Mouse (Mus musculus): ENCODE measurements around the gene Micu2. TPM values are rescaled to one million over a fixed set of nuclear protein-coding genes. Genes with fewer than 3 reads are reported as not detected.
"Not testable (repeated sequence)": the region's sequence is repeated elsewhere in the genome, so short reads cannot be mapped to it uniquely, and the experiment has no call there.

Gene Micu2
- polyA plus RNA-seq, 1 experiment from 2014 or later, result 62.5 TPM

DNA sequence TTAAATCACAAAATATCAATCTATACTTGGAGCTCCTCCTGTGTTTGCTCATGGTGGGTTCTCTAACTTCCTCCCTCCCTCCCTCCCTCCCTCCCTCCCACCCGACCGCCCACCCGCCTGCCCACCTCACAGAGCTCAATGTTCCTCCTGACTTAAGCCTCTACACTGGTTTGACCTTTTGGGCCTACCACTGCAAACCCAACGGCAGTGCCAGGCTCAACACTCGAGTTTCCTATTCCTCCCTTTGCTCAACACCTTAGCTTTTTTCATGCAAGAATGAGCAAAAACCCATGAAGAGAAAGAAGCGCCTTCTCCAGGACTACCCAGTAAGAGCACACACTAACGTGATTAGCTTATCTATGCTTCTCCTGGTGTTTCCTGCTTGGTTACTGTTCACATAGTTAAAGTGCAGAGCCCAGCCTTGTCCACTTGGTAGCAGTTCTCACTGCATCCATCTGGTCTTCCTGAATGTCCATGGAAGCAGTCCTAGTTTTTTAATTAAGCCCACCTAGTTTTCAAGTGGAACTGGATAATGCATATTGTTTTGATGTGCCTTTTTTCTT lies 66.1 kb downstream of the Micu2 start:
- no peak overlapping the region for H3K27ac ChIP-seq
- H3K4me3 ChIP-seq (ENCODE audit: inconsistent target), result no peak overlapping the region
- H3K36me3 ChIP-seq (ENCODE audit: inconsistent target), result peaks cover 2% of the 10 kb centered on the region; the same call in 1 of the 2 replicates
- H3K79me2 ChIP-seq (ENCODE audit: inconsistent target), result no peaks in the 10 kb centered on the region
- 50% methylated on average over 4 of the region's 7 CpGs for WGBS (ENCODE audit: missing documents)

- no peak overlapping the region for H3K4me3 ChIP-seq (ENCODE audit: inconsistent target)
- H3K36me3 ChIP-seq (ENCODE audit: inconsistent target), result peaks cover 43% of the 10 kb centered on the region
- no peaks in the 10 kb centered on the region for H3K79me2 ChIP-seq (ENCODE audit: inconsistent target)
- H3K27ac ChIP-seq, result no peak overlapping the region
- WGBS (ENCODE audit: missing documents), result 86% methylated on average over 10 of the region's 10 CpGs
Observed at GRCm38 (mm10) chr14:57921428-57922131, 77.5 kb downstream of the Micu2 start.

DNA sequence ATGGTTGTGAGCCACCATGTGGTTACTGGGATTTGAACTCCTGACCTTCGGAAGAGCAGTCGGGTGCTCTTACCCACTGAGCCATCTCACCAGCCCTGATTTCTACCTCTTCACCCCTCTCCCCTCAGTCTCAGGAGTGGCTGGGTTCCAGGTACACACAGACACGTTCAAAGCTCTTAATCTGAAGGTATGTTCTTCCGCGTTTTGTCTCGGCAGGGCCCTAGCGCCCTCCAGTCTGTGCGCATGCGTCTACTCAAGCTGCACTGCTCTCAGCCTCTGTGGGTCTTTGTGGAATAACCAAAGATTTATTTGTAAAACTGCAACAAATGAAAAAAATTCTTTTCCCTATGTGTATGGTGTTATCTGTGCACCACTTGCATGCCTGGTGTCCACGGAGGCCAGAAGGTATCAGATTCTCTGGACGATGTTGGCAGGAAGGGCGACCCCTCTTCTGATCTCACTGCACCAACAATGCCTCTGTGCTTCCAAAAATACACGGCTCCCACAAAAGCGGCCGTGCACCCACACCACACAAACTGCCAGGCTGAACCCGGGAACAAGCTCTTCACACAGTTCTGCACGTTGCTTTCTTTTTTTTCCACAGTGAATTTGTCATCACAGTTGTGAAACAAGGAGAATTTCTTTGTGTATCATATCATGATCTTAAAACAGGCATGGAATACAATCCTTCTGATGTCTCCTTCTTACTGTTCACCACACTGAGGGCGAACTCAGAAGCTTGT lies 78.3 kb downstream of the Micu2 start:
- no peak overlapping the region for H3K4me3 ChIP-seq (ENCODE audit: inconsistent target)
- no peaks in the 10 kb centered on the region for H3K79me2 ChIP-seq (ENCODE audit: inconsistent target)
- WGBS (ENCODE audit: missing documents), result 89% methylated on average over 18 of the region's 18 CpGs
- H3K27ac ChIP-seq, result no peak overlapping the region
- peaks cover 50% of the 10 kb centered on the region for H3K36me3 ChIP-seq (ENCODE audit: inconsistent target)

DNA sequence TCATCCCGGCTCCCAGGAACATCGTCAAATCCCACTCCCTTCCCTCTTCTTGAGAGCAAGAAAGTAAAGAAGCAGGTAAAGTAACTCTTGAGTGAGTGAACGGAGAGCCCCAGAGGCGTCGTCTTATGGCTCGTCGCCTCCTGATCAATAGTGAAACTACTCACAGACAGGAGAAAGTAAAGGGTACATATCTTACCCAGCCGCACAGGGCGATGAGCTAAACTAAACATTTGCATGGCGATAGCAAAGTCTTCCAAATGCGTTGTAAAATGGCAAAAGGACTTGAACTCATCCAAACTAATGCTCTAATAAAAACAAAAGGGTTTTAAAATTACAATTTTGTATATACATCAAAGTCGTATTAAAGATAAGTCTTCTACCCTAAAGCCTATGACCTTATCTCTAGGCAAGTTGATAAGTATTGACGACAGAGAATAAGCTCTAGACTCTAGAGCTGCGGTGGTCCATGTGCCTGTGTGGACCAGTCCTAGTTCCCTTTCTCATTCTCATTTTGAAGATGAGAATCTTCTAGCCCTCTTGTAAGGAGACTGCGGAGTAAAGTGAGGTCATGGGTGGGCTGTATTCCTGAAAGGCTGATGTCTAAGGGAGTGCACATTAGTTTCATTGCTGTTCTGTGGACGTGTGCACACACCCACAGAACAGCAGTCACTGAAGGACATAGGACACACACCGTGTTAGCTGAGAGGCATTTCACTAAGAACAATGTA lies 79.8 kb downstream of the Micu2 start:
- 97% methylated on average over 17 of the region's 17 CpGs for WGBS (ENCODE audit: missing documents)
- Histone ChIP-seq H3K79me2 (ENCODE audit: inconsistent target) (no peaks in the 10 kb centered on the region), H3K27ac (no peak overlapping the region), H3K36me3 (ENCODE audit: inconsistent target) (peaks cover 47% of the 10 kb centered on the region), H3K4me3 (ENCODE audit: inconsistent target) (no peak overlapping the region)

- Histone ChIP-seq H3K4me3 (ENCODE audit: inconsistent target) (no peak overlapping the region), H3K36me3 (ENCODE audit: inconsistent target) (peaks cover 29% of the 10 kb centered on the region; the same call in 1 of the 2 replicates), H3K27ac (no peak overlapping the region), H3K79me2 (ENCODE audit: inconsistent target) (no peaks in the 10 kb centered on the region)
- WGBS (ENCODE audit: missing documents), result 90% methylated on average over 6 of the region's 6 CpGs
Observed at GRCm38 (mm10) chr14:57915341-57915740, 83.7 kb downstream of the Micu2 start.

DNA sequence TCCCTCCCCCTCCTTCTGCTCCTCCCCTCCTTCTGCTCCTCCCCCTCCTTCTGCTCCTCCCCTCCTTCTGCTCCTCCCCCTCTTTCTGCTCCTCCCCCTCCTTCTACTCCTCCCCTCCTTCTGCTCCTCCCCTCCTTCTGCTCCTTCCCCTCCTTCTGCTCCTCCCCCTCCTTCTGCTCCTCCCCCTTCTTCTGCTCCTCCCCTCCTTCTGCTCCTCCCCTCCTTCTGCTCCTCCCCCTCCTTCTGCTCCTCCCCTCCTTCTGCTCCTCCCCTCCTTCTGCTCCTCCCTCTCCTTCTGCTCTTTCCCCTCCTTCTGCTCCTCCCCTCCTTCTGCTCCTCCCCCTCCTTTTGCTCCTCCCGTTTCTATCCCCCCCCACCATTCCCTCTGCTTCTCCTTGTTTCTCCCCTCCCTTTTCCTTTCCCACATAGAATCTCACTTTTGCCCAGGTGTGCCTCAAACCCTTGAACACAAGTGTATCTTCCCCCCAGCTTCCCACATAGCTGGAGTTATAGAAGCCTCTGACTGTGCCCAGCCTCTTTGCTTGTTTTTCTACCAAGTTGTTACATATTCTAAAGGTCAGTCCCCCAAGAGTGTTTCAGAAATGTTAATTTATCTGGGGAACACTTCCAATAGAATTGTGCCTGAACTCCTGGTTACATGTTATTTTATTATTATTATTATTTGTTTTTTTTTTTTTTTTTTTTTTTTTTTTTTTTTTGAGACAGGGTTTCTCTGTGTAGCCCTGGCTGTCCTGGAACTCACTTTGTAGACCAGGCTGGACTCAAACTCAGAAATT lies 86.7 kb downstream of the Micu2 start:
- no CpG with 5 or more reads among the region's 1 CpGs for WGBS (ENCODE audit: missing documents)
- peaks cover 15% of the 10 kb centered on the region; the same call in 1 of the 2 replicates for H3K36me3 ChIP-seq (ENCODE audit: inconsistent target)
- not testable (repeated sequence) for H3K27ac ChIP-seq; H3K4me3 ChIP-seq (ENCODE audit: inconsistent target); H3K79me2 ChIP-seq (ENCODE audit: inconsistent target)

DNA sequence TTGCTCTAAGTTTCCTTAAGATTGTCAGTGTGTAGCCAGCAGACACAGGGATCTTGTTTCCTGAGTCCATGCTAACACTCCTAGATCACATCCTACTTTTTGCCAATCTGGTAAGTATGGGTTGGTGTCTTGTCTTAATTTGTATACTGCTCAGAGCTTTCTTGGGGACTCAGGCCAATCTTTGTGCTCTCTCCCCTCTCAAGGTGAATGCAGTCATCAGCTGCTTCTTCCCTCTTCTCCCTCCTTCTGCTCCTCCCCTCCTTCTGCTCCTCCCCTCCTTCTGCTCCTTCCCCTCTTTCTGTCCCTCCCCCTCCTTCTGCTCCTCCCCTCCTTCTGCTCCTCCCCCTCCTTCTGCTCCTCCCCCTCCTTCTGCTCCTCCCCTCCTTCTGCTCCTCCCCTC lies 87.3 kb downstream of the Micu2 start:
- not testable (repeated sequence) for H3K36me3 ChIP-seq (ENCODE audit: inconsistent target); H3K4me3 ChIP-seq (ENCODE audit: inconsistent target); H3K27ac ChIP-seq; H3K79me2 ChIP-seq (ENCODE audit: inconsistent target)

- Histone ChIP-seq H3K4me3 (ENCODE audit: inconsistent target) (no peak overlapping the region), H3K79me2 (ENCODE audit: inconsistent target) (no peaks in the 10 kb centered on the region), H3K27ac (no peak overlapping the region), H3K36me3 (ENCODE audit: inconsistent target) (peaks cover 4% of the 10 kb centered on the region; the same call in 1 of the 2 replicates)
- WGBS (ENCODE audit: missing documents), result 92% methylated on average over 4 of the region's 4 CpGs
Observed at GRCm38 (mm10) chr14:57911316-57911715, 87.7 kb downstream of the Micu2 start.

GRCm38 (mm10) chr14:57910501-57911068 lies 88.5 kb downstream of the Micu2 start:
- H3K79me2 ChIP-seq (ENCODE audit: inconsistent target), result no peaks in the 10 kb centered on the region
- 19% methylated on average over 26 of the region's 26 CpGs for WGBS (ENCODE audit: missing documents)
- H3K36me3 ChIP-seq (ENCODE audit: inconsistent target), result no peaks in the 10 kb centered on the region; the same call in 1 of the 2 replicates
- H3K27ac ChIP-seq, result peak overlapping the region; percentile 41
- H3K4me3 ChIP-seq (ENCODE audit: inconsistent target), result peak overlapping the region; percentile 13; the same call in 1 of the 2 replicates

DNA sequence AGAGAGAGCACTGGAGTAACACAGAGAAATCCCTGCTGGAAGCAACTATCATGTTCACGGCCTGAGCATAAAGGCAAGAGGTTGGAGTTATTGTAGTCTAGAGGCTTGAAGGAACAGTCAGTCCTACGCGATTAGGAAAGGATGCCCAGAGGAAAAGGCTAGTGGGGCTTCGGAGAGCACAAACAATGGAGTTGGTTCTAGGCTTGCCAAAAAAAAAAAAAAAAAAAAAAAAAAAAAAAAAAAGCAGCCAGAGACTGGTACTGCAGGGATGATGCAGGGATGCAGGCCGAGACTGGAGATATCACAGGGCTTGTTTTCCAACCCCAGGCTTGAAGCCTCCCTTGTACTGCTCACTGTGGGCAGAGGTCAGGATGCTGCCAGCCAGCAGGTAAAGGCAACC lies 89.8 kb downstream of the Micu2 start:
- WGBS (ENCODE audit: missing documents), result 88% methylated on average over 5 of the region's 5 CpGs
- no peaks in the 10 kb centered on the region for H3K36me3 ChIP-seq (ENCODE audit: inconsistent target)
- no peaks in the 10 kb centered on the region for H3K79me2 ChIP-seq (ENCODE audit: inconsistent target)
- no peak overlapping the region for H3K4me3 ChIP-seq (ENCODE audit: inconsistent target)
- no peak overlapping the region for H3K27ac ChIP-seq

DNA sequence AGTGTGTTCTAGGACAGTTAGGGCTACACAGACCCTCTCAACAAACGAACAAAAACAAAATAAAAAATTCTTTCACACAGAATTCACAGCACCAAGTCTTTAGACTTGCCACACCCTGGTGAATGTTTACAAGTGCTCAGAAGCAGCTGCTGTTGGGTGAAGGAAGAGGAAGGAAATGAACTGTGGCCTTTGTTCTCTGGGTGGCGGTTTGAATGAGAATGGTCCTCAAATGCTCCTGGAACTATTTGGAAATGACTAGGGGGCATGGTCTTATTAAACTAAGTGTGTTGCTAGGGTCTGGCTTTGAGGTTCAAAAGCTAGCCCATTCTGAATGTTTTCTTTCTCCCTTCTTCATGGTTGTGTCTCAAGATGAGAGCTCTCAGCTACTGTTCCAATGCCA lies 90.6 kb downstream of the Micu2 start:
- Histone ChIP-seq H3K4me3 (ENCODE audit: inconsistent target) (no peak overlapping the region), H3K27ac (peak overlapping the region; percentile 12; the same call in 1 of the 2 replicates), H3K36me3 (ENCODE audit: inconsistent target) (no peaks in the 10 kb centered on the region), H3K79me2 (ENCODE audit: inconsistent target) (no peaks in the 10 kb centered on the region)
- WGBS (ENCODE audit: missing documents), result 22% methylated on average over 2 of the region's 2 CpGs

DNA sequence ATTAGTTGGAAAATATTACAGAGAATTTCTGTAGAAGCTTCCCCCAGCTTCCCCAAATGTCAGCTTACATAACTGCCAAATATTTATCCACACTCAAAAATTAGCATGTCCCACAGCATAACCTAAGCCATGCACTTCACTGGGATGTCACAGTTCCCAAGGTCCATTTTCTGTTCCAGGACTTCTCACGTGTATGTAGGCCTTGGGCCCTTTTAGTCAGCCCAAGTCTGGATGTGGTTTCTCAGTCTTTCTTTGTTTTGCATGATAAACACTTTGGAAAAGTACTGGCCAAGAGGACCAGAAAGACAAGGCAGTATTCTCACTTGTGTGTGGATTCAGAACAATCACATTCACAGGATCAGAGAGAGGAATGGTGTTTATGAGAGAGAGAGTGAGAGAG lies 97.1 kb downstream of the Micu2 start:
- no peaks in the 10 kb centered on the region for H3K79me2 ChIP-seq (ENCODE audit: inconsistent target)
- H3K36me3 ChIP-seq (ENCODE audit: inconsistent target), result no peaks in the 10 kb centered on the region
- H3K27ac ChIP-seq, result no peak overlapping the region
- no peak overlapping the region for H3K4me3 ChIP-seq (ENCODE audit: inconsistent target)
- 83% methylated on average over 1 of the region's 1 CpGs for WGBS (ENCODE audit: missing documents)

DNA sequence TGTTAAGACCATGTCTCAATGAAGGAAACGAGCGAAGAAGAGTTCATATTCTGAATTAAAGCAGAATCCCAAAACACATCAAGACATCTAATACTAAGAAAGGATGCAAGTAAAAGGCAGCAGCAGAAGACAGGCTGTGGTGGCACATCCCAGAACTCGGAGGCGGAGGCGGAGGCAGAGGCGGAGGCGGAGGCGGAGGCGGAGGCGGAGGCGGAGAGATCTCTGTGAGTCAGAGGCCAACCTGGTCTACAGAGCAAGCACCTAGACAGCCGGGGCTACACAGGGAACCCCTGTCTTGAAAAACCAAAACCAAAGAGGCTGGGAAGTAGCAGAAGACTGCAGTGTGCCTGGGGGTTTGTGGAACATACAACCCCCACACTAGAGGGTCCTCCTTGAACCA lies 102.2 kb downstream of the Micu2 start:
- Histone ChIP-seq H3K36me3 (ENCODE audit: inconsistent target) (no peaks in the 10 kb centered on the region), H3K79me2 (ENCODE audit: inconsistent target) (no peaks in the 10 kb centered on the region), H3K27ac (no peak overlapping the region), H3K4me3 (ENCODE audit: inconsistent target) (no peak overlapping the region)
- WGBS (ENCODE audit: missing documents), result 90% methylated on average over 12 of the region's 12 CpGs
